Mouse (Mus musculus): ENCODE measurements at regions not wholly inside any gene's neighbourhood (a gene's known extent, or its start where the extent isn't known, plus 50 kb on each side); places are given as distances from the start of the nearest gene placed in this dataset.
"Not testable (repeated sequence)": the region's sequence is repeated elsewhere in the genome, so short reads cannot be mapped to it uniquely, and the experiment has no call there.

DNA sequence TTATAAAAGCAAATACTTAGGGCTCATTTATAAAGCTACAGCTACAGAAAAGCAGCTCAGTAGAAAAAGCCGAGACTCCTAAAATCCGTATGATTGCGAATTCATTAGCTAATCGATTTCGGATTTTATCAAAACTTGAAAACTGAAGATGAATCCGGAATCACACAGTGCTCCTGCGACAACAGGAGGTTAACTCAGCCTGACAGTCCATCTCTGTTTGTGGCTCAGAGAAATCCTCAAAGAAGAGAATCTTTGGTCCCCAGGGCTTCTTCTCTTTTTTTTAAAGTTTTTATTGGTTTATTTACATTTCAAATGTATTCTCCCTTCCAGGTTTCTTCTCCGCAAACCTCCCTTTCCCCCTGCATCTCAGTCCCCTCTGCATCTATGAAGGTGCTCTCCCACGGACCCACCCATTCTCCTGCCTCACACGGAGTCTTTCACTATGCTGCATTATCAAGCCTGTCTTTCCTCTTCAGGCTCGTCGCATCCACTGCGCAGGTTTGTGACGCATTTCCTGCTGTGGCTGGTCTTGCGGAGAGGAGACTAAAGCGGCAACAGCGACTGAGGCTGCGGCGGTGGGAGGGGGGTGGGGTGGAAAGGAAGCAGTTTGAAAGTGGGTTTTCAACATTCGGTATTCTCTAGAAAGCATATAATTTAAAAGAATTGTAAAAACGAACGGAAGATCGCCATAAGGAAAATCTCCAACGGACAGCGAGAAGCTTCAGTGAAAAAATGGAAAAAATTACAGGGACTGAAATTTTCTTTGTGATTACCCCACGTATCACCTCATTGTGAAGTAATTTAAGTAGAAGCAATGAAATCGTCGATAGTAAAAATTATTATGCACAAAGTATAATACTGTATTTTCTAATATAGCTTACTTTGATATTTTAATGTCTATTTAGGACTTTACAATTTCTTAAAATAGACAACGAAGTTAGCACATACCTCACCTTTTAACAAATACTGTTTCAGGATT lies 482.5 kb upstream of the Snrpn start:
- peak; percentile 75 to 78 for DNase-seq (ENCODE audit: low spot score in 2 of 2)

DNA sequence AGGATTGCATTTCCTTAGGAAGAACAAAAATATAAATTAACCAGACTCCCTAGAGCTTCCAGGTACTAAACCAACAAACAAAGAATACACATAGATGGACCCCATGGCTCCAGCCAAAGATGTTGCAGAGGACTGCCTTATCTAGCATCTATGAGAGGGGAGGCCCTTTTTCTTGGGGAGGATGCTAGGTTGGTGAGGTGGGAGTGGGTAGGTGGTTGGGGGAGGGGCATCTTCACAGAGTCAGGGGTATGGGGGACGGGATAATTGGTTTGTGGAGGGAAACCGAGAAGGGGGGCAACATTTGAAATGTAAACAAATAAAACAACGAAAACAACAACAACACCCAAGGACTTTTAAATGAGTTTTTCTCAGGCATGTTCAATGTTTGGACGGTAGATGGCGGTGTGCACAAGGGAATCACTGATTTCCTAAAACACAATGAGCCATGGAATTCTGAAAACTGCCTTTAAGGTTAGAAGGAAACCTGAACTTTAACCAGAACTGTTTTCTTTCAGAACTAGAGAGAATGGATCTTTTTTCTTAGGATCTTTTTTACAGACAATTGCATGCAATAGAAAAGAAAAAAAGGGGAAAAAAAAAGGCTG lies 477.2 kb upstream of the Snrpn start:
- DNase-seq (ENCODE audit: low spot score in 2 of 2) = not testable (repeated sequence)

Measured in right cerebral cortex, postnatal 10 days (tissue).